Mouse (Mus musculus): Measurements from ENCODE around the gene Abhd6. TPM values are rescaled to one million over a fixed set of nuclear protein-coding genes. Genes with fewer than 3 reads are reported as not detected.

The Abhd6 gene
- polyA plus RNA-seq, 1 experiment from 2014 or later: 30.2 TPM

- no peaks in the 10 kb centered on the region for H3K4me1 ChIP-seq
- H3K27ac ChIP-seq (replicated peaks): no peak overlapping the region
- no peak overlapping the region for H3K9ac ChIP-seq
- H3K36me3 ChIP-seq: no peaks in the 10 kb centered on the region
- no peak for ATAC-seq (ENCODE audit: insufficient number of reproducible peaks, low FRiP score, low TSS enrichment, low read depth)
- H3K4me3 ChIP-seq (replicated peaks): no peak overlapping the region
- H3K27me3 ChIP-seq: no peaks in the 10 kb centered on the region
- no peak overlapping the region for H3K4me2 ChIP-seq (replicated peaks)
- no peaks in the 10 kb centered on the region for H3K9me3 ChIP-seq (replicated peaks)
- WGBS: 77% methylated on average over 6 of the region's 6 CpGs
Measured at GRCm38 (mm10) chr14:7975177-7975576, 27.5 kb upstream of the Abhd6 start.

- H3K4me1 ChIP-seq: no peaks in the 10 kb centered on the region
- 91% methylated on average over 1 of the region's 1 CpGs for WGBS
- H3K9me3 ChIP-seq (replicated peaks): no peaks in the 10 kb centered on the region
- no peak overlapping the region for H3K9ac ChIP-seq
- ATAC-seq (ENCODE audit: insufficient number of reproducible peaks, low FRiP score, low TSS enrichment, low read depth): no peak
- H3K36me3 ChIP-seq: no peaks in the 10 kb centered on the region
- H3K4me3 ChIP-seq (replicated peaks): no peak overlapping the region
- H3K27ac ChIP-seq (replicated peaks): no peak overlapping the region
- no peak overlapping the region for H3K4me2 ChIP-seq (replicated peaks)
- no peaks in the 10 kb centered on the region for H3K27me3 ChIP-seq
Measured at GRCm38 (mm10) chr14:7977471-7977870, 25.2 kb upstream of the Abhd6 start.

- Histone ChIP-seq H3K27ac (replicated peaks) (no peak overlapping the region), H3K36me3 (no peaks in the 10 kb centered on the region), H3K4me2 (replicated peaks) (no peak overlapping the region), H3K4me1 (no peaks in the 10 kb centered on the region), H3K9ac (no peak overlapping the region), H3K4me3 (replicated peaks) (no peak overlapping the region), H3K9me3 (replicated peaks) (no peaks in the 10 kb centered on the region), H3K27me3 (no peaks in the 10 kb centered on the region)
- WGBS: 69% methylated on average over 1 of the region's 1 CpGs
- ATAC-seq (ENCODE audit: insufficient number of reproducible peaks, low FRiP score, low TSS enrichment, low read depth): no peak
Measured at GRCm38 (mm10) chr14:7978183-7978582, 24.5 kb upstream of the Abhd6 start.

- no peaks in the 10 kb centered on the region for H3K9me3 ChIP-seq (replicated peaks)
- H3K9ac ChIP-seq: no peak overlapping the region
- H3K27ac ChIP-seq (replicated peaks): no peak overlapping the region
- ATAC-seq (ENCODE audit: insufficient number of reproducible peaks, low FRiP score, low TSS enrichment, low read depth): no peak
- no peak overlapping the region for H3K4me2 ChIP-seq (replicated peaks)
- no peaks in the 10 kb centered on the region for H3K4me1 ChIP-seq
- H3K27me3 ChIP-seq: no peaks in the 10 kb centered on the region
- 90% methylated on average over 1 of the region's 1 CpGs for WGBS
- H3K36me3 ChIP-seq: no peaks in the 10 kb centered on the region
- no peak overlapping the region for H3K4me3 ChIP-seq (replicated peaks)
Measured at GRCm38 (mm10) chr14:7981226-7981625, 21.5 kb upstream of the Abhd6 start.

DNA sequence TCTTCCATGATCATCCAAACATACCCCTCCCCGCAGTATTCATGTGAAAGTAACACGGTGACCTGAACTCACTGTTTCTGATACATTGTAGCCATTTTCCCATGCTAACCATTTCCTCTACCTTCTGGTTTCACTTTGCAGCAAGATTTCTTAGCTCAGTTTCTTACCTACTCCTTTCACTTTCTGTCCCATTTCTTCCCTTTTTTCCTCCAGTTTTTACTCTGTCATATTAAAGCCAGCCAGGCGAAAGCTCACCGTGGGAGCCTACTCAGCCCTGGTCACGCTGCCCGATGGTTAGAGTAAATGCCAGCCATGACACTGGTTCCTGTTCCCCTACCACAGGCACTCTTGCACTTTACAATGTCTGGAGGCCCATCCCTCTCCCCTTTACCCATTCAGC is 15.8 kb upstream of the Abhd6 start:
- Histone ChIP-seq H3K4me2 (replicated peaks) (no peak overlapping the region), H3K4me1 (no peaks in the 10 kb centered on the region), H3K9me3 (replicated peaks) (no peaks in the 10 kb centered on the region), H3K4me3 (replicated peaks) (no peak overlapping the region), H3K36me3 (no peaks in the 10 kb centered on the region), H3K9ac (no peak overlapping the region), H3K27ac (replicated peaks) (no peak overlapping the region), H3K27me3 (no peaks in the 10 kb centered on the region)
- 92% methylated on average over 6 of the region's 6 CpGs for WGBS
- ATAC-seq (ENCODE audit: insufficient number of reproducible peaks, low FRiP score, low TSS enrichment, low read depth): no peak

DNA sequence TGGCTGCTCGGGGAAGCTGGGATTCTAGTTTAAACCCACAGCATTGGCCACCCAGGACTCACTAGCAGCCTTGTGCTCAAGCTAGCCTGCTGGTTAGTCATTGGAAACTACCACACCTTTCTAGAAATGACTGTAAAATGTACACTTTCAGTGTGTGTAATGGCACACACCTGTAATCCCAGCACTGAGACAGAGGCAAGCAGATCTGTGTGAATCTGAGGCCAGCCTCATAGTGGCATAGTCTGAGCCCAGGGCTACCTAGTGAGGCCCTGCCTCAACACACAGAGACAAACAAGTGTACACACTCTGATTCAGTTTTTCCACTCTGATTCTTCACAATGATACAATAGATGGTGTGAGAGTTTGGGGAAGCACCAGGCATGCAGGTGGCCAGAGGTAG is 13.3 kb upstream of the Abhd6 start:
- Histone ChIP-seq H3K9me3 (replicated peaks) (no peaks in the 10 kb centered on the region), H3K4me3 (replicated peaks) (no peak overlapping the region), H3K9ac (no peak overlapping the region), H3K4me2 (replicated peaks) (no peak overlapping the region), H3K36me3 (no peaks in the 10 kb centered on the region), H3K27ac (replicated peaks) (no peak overlapping the region), H3K4me1 (no peaks in the 10 kb centered on the region), H3K27me3 (no peaks in the 10 kb centered on the region)
- WGBS: 52% methylated on average over 1 of the region's 1 CpGs
- no peak for ATAC-seq (ENCODE audit: insufficient number of reproducible peaks, low FRiP score, low TSS enrichment, low read depth)

DNA sequence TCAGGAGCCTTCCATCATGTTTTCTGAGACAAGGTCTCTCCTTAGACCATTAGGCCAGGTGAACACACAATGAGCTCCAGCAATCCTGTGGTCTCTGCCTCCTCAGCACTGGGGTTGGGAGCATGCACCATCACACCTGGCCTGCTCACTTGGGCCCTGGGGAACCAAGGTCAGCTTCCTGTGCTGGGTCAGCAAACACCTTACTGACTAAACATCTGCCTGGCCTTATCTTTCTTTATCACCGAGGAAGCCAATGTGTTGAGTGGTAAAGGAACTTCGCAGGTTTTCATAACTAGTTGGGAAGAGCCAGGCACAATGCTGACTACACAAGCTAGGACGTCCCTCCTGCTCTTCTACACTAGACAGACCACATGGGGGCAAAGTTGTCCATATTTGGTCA is 12.7 kb upstream of the Abhd6 start:
- WGBS: 70% methylated on average over 3 of the region's 3 CpGs
- H3K27ac ChIP-seq (replicated peaks): no peak overlapping the region
- H3K4me3 ChIP-seq (replicated peaks): no peak overlapping the region
- H3K4me1 ChIP-seq: no peaks in the 10 kb centered on the region
- H3K27me3 ChIP-seq: no peaks in the 10 kb centered on the region
- H3K9ac ChIP-seq: no peak overlapping the region
- H3K4me2 ChIP-seq (replicated peaks): no peak overlapping the region
- no peak for ATAC-seq (ENCODE audit: insufficient number of reproducible peaks, low FRiP score, low TSS enrichment, low read depth)
- no peaks in the 10 kb centered on the region for H3K36me3 ChIP-seq
- H3K9me3 ChIP-seq (replicated peaks): no peaks in the 10 kb centered on the region

DNA sequence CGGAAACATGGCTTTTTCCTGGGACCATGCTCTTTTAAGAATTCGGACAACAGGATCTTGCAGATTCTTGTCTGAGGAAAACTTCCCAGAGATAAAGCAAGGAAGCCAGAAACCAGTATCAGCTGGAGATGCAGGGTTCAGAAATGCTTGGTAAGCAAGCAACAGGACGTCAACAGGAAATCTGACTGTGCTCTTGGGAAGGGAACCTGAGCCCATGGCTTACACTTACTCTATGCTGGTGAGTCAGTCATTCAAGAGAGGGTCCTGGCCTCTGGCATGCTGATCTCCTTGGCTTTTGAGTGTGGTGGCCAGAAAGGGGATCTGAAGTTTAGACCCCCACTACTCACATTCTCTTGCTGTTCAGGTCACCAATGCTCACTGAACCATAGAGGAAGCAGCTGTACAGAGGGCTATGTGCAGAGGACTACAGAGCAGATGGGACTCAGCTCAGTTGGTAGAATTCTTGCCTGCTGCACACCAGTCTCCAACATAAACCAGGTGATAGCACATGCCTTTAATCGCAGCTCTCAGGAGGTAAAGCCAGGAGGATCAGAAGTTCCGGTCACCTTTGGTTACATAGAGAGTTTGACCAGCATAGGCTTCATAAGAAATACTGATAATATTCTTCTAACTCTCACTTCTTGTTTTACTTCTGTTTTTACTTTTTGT is 11.5 kb upstream of the Abhd6 start:
- Histone ChIP-seq H3K4me3 (replicated peaks) (no peak overlapping the region), H3K9ac (no peak overlapping the region), H3K4me2 (replicated peaks) (no peak overlapping the region), H3K36me3 (no peaks in the 10 kb centered on the region), H3K27ac (replicated peaks) (no peak overlapping the region), H3K9me3 (replicated peaks) (no peaks in the 10 kb centered on the region), H3K4me1 (no peaks in the 10 kb centered on the region), H3K27me3 (no peaks in the 10 kb centered on the region)
- WGBS: 74% methylated on average over 5 of the region's 5 CpGs
- ATAC-seq (ENCODE audit: insufficient number of reproducible peaks, low FRiP score, low TSS enrichment, low read depth): no peak

- Histone ChIP-seq H3K4me2 (replicated peaks) (no peak overlapping the region), H3K27ac (replicated peaks) (no peak overlapping the region), H3K4me3 (replicated peaks) (no peak overlapping the region), H3K27me3 (no peaks in the 10 kb centered on the region), H3K9ac (no peak overlapping the region), H3K4me1 (0 out of 2 replicates have a peak, but pooled peaks cover 5% of the 10 kb centered on the region), H3K9me3 (replicated peaks) (no peaks in the 10 kb centered on the region), H3K36me3 (no peaks in the 10 kb centered on the region)
- 66% methylated on average over 6 of the region's 6 CpGs for WGBS
- no peak for ATAC-seq (ENCODE audit: insufficient number of reproducible peaks, low FRiP score, low TSS enrichment, low read depth)
Measured at GRCm38 (mm10) chr14:7992158-7992557, 10.5 kb upstream of the Abhd6 start.

- Histone ChIP-seq H3K9ac (no peak within 1 kb of the TSS), H3K36me3 (no peaks in the 10 kb centered on the region), H3K9me3 (replicated peaks) (no peaks in the 10 kb centered on the region), H3K27me3 (no peaks in the 10 kb centered on the region), H3K4me3 (replicated peaks) (no peak within 1 kb of the TSS), H3K4me1 (0 out of 2 replicates have a peak, but pooled peaks cover 5% of the 10 kb centered on the region), H3K27ac (replicated peaks) (no peak within 1 kb of the TSS), H3K4me2 (replicated peaks) (no peak within 1 kb of the TSS)
- WGBS: 61% methylated on average over 8 of the region's 8 CpGs
- ATAC-seq (ENCODE audit: insufficient number of reproducible peaks, low FRiP score, low TSS enrichment, low read depth): no peak
Measured at GRCm38 (mm10) chr14:7994271-7994767, 8.4 kb upstream of the Abhd6 start, which contains the start of gene Dnase1l3. Dnase1l3 (minus strand) TSS chr14:7994573.

GRCm38 (mm10) chr14:7997255-7997696 is 5.4 kb upstream of the Abhd6 start:
- Histone ChIP-seq H3K36me3 (no peaks in the 10 kb centered on the region), H3K4me1 (0 out of 2 replicates have a peak, but pooled peaks cover 7% of the 10 kb centered on the region), H3K9ac (no peak overlapping the region), H3K4me2 (replicated peaks) (peak overlapping the region; percentile 45), H3K27me3 (peaks cover 19% of the 10 kb centered on the region; the same call in 1 of the 2 replicates), H3K9me3 (replicated peaks) (no peaks in the 10 kb centered on the region), H3K4me3 (replicated peaks) (peak overlapping the region; percentile 24), H3K27ac (replicated peaks) (no peak overlapping the region)
- no peak for ATAC-seq (ENCODE audit: insufficient number of reproducible peaks, low FRiP score, low TSS enrichment, low read depth)
- 2% methylated on average over 15 of the region's 15 CpGs for WGBS

DNA sequence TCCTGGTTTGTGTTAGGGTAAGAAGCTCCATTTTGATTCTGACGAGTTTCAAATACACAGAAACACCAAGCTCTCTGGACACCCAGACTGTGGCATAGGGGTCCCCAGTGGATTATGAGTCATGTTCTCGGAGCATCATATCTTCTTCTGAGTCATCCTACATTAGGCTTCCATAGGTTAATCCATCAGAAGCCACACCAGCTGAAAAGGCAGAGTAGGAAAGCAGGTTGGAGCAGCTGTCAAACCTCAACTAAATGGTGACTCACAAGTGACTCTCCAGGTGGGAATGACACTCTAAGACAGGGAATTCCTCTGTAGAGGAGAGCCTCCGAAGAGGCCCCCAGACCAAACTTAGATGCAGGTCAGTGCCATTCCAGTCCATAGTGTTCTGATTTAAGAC is 3.7 kb upstream of the Abhd6 start:
- ATAC-seq (ENCODE audit: insufficient number of reproducible peaks, low FRiP score, low TSS enrichment, low read depth): no peak
- H3K4me3 ChIP-seq (replicated peaks): no peak overlapping the region
- peak overlapping the region; percentile 71 for H3K27ac ChIP-seq (replicated peaks)
- H3K27me3 ChIP-seq: peaks cover 19% of the 10 kb centered on the region; the same call in 1 of the 2 replicates
- no peak overlapping the region for H3K4me2 ChIP-seq (replicated peaks)
- H3K36me3 ChIP-seq: no peaks in the 10 kb centered on the region
- H3K9ac ChIP-seq: no peak overlapping the region
- peaks cover 17% of the 10 kb centered on the region for H3K4me1 ChIP-seq
- no peaks in the 10 kb centered on the region for H3K9me3 ChIP-seq (replicated peaks)
- WGBS: 52% methylated on average over 3 of the region's 3 CpGs
